Mouse (Mus musculus) myocyte (in vitro differentiated cells): ENCODE data around the gene Kank2.

Experiments used
- CEBPB ChIP-seq: IDR thresholded peaks from 2 replicates; pipeline ENCODE4 v1.6.1; 2011; ENCODE audit warnings: mild to moderate bottlenecking, moderate library complexity; ENCODE audit not compliant: poor library complexity, insufficient read depth, severe bottlenecking
- MAX ChIP-seq: IDR thresholded peaks from one replicate; pipeline ENCODE4 v1.6.1; 2011; ENCODE audit warnings: low read depth, mild to moderate bottlenecking, control low read depth
- MYOG ChIP-seq, 3 experiments: IDR thresholded peaks; one replicate each; pipeline ENCODE4 v1.6.1; 2011; ENCODE audit warnings: control low read depth in 2 of 3, low read depth in 2 of 3, mild to moderate bottlenecking in 2 of 3; ENCODE audit not compliant: insufficient read length in 2 of 3, control insufficient read depth in 1 of 3, insufficient read depth in 1 of 3
- POLR2A ChIP-seq: IDR thresholded peaks from one replicate; pipeline ENCODE4 v1.6.1; 2011; ENCODE audit warnings: low read depth, mild to moderate bottlenecking, control low read depth, moderate library complexity; ENCODE audit not compliant: insufficient read length
- TCF12 ChIP-seq: IDR thresholded peaks from one replicate; pipeline ENCODE4 v1.6.1; 2011; ENCODE audit warnings: mild to moderate bottlenecking, control low read depth; ENCODE audit not compliant: poor library complexity, insufficient read depth, severe bottlenecking

DNA sequence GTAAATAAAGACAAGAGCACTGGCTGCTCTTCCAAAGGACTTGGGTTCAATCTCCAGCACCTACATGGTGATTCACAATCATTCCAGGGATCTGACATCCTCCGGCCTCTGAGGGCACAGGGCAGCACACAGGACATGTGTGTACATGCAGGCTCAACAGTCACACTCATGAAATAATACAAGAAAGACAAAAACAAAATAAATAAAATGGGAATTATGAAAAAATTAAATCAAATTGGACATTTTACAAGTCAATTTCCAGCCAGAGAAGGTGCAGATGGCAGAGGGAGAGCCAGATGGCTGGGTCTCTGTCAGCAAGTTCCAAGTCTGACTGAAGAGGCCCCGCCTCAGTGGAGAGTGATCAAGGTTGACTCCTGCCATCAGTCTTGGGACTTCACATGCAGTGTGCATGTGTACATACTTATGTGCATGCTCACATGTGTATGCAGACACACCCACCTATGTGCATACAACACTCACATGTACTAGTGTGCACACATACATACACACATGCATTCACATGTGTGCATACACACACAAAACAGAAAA is 20.7 kb upstream of the Kank2 start:
- no peak for TF ChIP-seq MAX
- no peak for TF ChIP-seq TCF12
- no peak for TF ChIP-seq POLR2A
- no peak for TF ChIP-seq CEBPB
- TF ChIP-seq MYOG (IDR thresholded peaks at IDR 0.05; ENCODE audit: control insufficient read depth in 1 of 3, insufficient read depth in 1 of 3, insufficient read length in 2 of 3, low read depth in 2 of 3): no peak
